Mouse (Mus musculus) hindlimb bud, embryonic 11.5 days (tissue): ENCODE data around the gene Evi2b.

Experiments used
- DNase-seq: peaks from one replicate; pipeline ENCODE4 v3.0.0-alpha.2; 2012; ENCODE audit warnings: low read depth, low spot score; ENCODE audit errors: extremely low spot score

The Evi2b gene

GRCm38 (mm10) chr11:79523560-79524309 lies at the start of gene Evi2b:
Gene Evi2b (minus strand): TSS chr11:79523762.
- DNase-seq: no peak

DNA sequence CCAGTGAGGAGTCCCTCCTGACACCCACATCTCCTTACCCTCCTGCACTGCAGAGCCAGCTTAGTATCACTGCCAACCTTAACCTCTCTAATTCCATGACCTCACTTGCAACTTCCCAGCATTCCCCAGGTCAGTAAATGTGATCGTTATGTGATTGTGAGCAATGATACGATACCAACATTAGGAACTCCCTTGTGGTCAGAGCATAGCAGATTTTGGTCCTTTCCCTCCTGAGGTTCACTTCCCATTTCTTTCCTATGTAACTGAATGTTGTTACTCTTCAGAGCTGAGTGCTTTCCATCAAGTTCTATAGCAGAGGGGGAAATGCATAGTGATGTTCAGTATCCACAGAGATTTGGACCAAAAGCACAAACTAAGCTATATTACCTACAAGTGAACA lies 46.8 kb upstream of the Evi2b start:
- no peak for DNase-seq

GRCm38 (mm10) chr11:79568197-79568911 lies 44.8 kb upstream of the Evi2b start:
- no peak for DNase-seq

DNA sequence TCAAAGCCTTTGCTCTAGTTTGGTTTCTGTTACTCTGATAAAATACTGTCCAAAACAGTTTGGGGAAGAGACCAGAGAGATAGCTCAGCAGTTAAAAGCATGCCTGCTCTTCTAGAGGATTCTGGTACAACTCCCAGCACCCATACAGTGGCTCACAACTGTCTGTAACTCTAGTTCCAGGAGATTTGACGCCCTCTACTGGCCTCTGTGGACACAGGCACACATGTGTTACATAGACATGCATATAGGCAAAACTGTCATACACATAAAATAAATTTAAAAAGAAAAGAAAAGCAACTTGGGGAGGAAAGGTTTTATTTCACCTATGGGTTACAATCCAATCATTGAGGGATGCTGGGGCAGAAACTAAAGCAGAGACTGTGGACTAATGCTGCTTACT lies 43.4 kb upstream of the Evi2b start:
- no peak for DNase-seq

DNA sequence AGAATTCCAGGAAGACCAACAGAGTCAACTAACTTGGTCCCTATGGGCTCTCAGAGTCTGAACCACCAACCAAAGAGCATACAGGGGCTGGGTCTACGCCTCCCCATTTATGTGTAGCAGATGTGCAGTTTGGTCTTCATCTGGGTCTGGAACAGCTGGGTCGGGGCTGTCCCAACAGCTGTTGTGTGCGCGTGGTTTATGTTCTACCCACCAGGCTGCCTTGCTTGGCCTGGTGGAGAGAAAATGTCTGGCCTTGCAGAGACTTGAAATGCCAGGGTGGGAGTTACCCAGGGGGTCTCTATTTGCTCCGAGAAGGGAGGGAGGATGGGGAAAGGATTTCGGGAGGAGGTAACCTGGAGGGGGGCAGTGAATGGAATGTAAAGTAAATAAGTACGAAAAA lies 39.9 kb upstream of the Evi2b start:
- DNase-seq: no peak

GRCm38 (mm10) chr11:79560536-79560935 lies 37.0 kb upstream of the Evi2b start:
- no peak for DNase-seq

DNA sequence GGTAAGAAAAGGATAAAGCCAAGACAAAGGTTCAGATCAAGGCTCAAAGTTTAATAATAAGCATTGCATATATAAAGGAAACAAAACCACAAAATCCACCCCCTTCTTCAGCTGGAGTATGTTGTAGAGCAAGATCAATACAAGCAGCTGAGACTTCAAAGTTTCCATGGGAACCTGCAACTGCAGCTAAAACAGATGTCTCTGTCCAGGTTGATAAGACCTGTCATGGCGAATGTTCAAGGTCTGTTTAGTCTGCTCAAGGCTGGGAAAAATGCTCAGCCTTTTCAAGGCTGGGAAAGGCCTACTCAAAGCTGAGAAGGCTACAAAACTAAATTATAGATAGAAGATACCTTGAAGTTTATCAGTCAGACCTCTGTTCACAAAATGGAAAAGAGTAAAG lies 29.1 kb upstream of the Evi2b start:
- no peak for DNase-seq

- no peak for DNase-seq
Observed at GRCm38 (mm10) chr11:79536293-79536692, 12.7 kb upstream of the Evi2b start.

GRCm38 (mm10) chr11:79535554-79535953 lies 12.0 kb upstream of the Evi2b start:
- DNase-seq: no peak

GRCm38 (mm10) chr11:79533950-79534690 lies 10.6 kb upstream of the Evi2b start:
- DNase-seq: no peak

GRCm38 (mm10) chr11:79533311-79533710 lies 9.7 kb upstream of the Evi2b start:
- no peak for DNase-seq

GRCm38 (mm10) chr11:79531485-79531884 lies 7.9 kb upstream of the Evi2b start:
- DNase-seq: no peak

DNA sequence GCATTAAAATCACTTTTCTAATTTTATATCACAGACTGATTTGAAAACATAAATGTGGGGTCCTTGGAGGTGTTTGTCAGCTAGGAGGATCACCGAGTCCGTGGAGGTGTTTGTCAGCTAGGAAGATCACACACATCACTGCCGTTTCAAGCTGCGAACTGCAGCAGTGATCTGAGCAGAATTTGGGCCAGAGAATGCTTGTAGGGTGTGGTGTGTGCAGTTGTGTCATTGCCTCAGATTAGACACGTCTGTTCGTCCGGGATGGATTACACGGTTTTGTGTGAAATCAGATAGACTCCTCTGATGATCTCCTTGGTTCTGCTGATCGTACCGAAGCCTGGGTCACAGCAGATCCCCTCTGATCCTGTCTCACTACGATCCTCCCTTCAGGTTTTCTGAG lies 7.2 kb upstream of the Evi2b start:
- no peak for DNase-seq

DNA sequence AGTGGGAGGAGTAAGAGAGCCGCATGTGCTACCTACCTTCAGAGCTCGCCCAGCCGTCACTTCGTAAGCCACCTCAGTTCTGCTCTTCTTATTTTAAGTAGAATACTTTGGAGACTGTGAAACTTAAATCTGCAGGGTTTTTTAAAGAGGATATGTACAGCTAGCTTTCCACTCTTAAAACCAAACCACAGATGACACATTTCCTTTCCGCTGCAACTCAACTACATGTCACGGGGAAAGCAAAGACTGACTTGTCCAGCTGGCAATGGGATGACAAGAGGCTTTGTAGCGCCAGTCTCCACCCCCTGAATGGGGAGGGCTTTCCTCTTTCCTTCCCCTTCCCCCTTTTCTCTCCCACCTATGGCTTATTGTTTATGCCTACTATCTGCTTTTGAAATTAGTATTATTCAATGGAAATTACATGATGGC lies 6.8 kb upstream of the Evi2b start, which contains the start of the genes Evi2 and Evi2a:
Gene Evi2, minus strand, starts transcription at position 257 of the 429 bp plus-strand sequence.
Gene Evi2a, minus strand, starts transcription at position 277 of the 429 bp plus-strand sequence.
- DNase-seq: no peak

GRCm38 (mm10) chr11:79529736-79530135 lies 6.2 kb upstream of the Evi2b start:
- DNase-seq: no peak

- no peak for DNase-seq
Observed at GRCm38 (mm10) chr11:79529226-79529625, 5.7 kb upstream of the Evi2b start.

DNA sequence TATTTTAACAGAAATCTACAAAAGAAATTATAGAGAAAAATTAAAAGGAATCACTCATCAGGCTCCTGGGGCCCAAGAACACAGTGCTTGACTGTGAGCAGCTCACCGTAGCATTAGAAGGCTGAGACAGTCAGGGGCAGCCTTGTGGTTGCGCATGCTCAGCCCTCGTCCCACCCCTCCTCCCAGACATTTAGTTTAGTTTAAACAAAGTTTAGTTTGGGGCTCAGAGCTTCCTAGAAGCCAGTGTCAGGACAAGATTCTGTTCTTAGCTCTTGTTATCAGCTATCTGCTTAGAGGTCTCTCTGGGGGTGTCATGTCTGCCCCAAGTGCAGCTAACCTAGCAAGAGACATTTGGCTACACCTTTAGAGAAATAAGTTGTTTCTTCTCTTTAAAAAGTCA lies 5.0 kb upstream of the Evi2b start:
- no peak for DNase-seq

DNA sequence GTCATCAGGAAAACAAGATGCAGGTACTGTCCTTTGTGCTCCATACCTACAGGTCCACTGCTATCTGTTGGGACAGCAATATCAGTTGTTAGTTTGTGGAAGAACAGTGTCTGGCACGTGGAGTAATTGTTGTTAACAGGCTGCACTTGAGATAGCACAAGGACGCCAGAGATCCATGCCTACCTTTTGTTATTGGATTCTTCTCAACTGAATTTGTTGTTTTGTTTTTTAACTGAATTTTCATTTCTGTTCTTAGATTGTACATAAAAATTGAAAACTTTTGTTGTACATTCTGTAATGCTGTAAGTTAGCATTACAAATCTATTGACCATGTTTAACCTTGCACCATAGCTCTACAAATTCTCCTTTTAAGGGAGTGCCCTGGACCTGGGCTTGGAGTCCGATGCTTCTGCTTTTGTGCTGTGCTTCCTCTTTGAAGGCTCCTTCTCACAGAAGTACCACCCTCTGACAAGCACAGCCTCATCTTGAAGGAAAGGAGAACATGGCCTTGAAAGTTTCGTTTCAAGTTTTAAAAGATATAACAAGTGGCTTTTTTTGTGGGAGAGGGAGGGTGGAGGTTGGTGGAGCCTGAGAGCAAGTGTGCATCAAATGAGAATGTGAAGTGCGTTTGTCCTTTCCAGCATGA lies 4.3 kb upstream of the Evi2b start:
- no peak for DNase-seq

DNA sequence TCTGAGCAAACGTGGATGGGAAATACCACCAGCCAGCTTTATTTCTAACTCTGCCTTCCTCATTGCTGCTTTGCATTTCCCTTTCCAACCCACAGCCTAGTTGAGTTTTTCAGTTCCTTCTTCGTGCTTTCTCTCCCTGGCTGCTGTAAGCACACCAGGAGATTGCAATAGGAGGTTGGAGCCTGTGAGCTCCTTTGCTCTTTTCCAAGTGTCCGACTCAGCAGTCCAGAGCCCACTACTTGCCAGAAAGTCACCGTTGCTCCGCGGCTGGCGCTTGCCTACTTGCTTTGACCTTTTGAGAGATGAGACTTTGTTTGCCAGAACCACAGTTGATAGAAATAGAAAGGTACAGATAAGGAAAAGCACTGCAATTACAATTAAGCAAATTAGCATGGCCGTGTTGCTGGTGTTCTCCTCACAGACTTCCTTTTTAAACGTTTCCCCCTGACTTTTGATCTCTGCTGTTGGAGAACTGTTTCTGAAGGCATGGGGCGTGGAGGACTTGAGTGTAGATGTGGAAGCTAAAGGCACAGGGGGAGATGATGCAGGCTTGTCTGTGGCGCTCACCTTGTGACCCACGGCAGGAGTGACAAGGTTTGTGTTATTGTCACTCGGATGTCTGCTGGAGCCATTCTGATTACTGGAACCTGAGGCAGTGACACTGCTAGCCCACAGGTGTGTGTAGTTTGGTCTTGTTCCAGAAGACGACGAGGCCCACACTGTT lies 3.6 kb upstream of the Evi2b start:
- no peak for DNase-seq

GRCm38 (mm10) chr11:79526549-79526948 lies 3.0 kb upstream of the Evi2b start:
- no peak for DNase-seq

DNA sequence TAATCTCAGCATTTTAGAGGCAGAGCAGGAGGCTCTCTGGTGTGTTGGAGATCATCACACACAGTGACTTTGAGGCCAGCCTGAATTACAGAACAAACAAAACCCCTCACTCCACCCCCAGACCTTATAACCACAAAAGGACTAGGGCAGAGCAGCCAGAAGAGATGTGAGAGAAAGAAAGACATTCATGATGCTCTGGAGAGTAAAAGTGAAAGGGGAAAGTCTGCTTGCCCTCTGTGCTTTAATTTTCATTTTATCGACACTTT lies 681 bp upstream of the Evi2b start:
- DNase-seq: no peak
